Mouse (Mus musculus) limb, embryonic 11.5 days (tissue): Measurements from ENCODE around the gene Gmfb. TPM values are rescaled to one million over a fixed set of nuclear protein-coding genes. Genes with fewer than 3 reads are reported as not detected.

ENCODE experiments used
- polyA plus RNA-seq: library from polyadenylated mRNA; unstranded; fragments of >200 nt; fragmentation: Nextera tagmentation; extraction: Ambion mirVana; gene quantifications from 2 replicates; pipeline ENCODE4 v1.2.1, GENCODE M21; 2014

Gmfb gene
- polyA plus RNA-seq, 1 experiment from 2014 or later: 99.2 TPM

Other genes with a start within 250 kb of the Gmfb start
- 48.1 and 48.2 TPM in 2 replicates for gene Cdkn3, start 61.7 kb downstream of the Gmfb start, polyA plus RNA-seq
- 198 and 213 TPM in 2 replicates for gene Cnih1, start 33.8 kb downstream of the Gmfb start, polyA plus RNA-seq
- 29.5 and 35.2 TPM in 2 replicates for gene Cgrrf1, start 9.9 kb upstream of the Gmfb start, polyA plus RNA-seq
- gene Samd4, start 60.6 kb upstream of the Gmfb start, polyA plus RNA-seq: 2.1 and 3.0 TPM in 2 replicates